Mouse (Mus musculus) left cerebral cortex, adult 18-20 months (tissue): ENCODE results near the gene Garnl3. TPM values are rescaled to one million over a fixed set of nuclear protein-coding genes. Genes with fewer than 3 reads are reported as not detected.

Experiments
- DNase-seq, 2 experiments: peaks; one replicate each; pipeline ENCODE4 v3.0.0; 2021 to 2022; ENCODE audit warnings: low spot score in 2 of 2, mixed read lengths in 1 of 2
- long read RNA-seq, 2 experiments: library from polyadenylated mRNA; stranded (forward); transcript quantifications; one replicate each; pipeline ENCODE4 v2.0.0; 2021
- total RNA-seq, 2 experiments: library from RNA; stranded (reverse); gene quantifications; 2 replicates each; pipeline ENCODE4 v1.2.3; 2021

The Garnl3 gene
- total RNA-seq, result 100 to 1,000 TPM; 111 to 112 TPM
- long read RNA-seq, experiment 1, transcript Garnl3-201 (28 exons, 3,678 nt), result major isoform, 15 of 96 reads
- long read RNA-seq, experiment 1, transcript Garnl3-202 (29 exons, 3,578 nt), result minor isoform, 11 of 96 reads
- long read RNA-seq, experiment 1, partial matches to known transcripts, result 16 of 96 reads
- long read RNA-seq, experiment 1, other reads (novel, unspliced or antisense), result 54 of 96 reads
- long read RNA-seq, experiment 2, transcript Garnl3-201 (28 exons, 3,678 nt), result major isoform, 13 of 64 reads
- long read RNA-seq, experiment 2, transcript Garnl3-202 (29 exons, 3,578 nt), result minor isoform, 10 of 64 reads
- long read RNA-seq, experiment 2, partial matches to known transcripts, result 11 of 64 reads
- long read RNA-seq, experiment 2, other reads (novel, unspliced or antisense), result 30 of 64 reads

DNA sequence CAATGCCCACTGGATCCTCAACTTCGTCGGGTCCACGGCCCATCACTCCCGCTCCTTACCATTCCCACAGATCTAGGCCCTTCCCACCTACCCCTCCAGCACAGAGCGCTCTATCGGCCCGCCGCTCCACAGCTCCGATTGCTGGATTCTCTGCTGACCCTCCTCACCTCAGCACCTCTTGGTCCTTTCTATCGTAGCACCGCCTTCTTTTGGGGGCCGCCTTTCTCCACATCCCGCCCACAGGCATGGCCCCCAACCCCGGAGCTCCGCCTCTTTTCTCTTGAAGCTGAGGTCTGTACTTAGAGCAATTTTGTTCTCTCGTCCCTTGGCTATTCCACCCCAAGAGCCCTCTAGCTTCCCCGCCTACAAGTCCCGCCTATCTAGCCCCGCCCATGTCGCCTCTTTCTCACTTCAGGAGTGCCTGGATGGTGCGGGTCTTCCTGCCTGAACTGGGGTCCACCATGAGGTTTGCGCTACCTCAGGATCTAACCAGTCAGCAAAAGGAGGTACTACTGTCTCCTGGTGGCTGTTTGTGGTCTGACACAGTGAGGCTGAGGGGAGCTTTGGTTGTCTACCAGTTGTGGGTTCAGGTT, at the start of gene Garnl3:
Gene Garnl3 (minus strand): TSS at position 155 of the 593 bp plus-strand sequence.
- DNase-seq, result peak; percentile 45 to 49

DNA sequence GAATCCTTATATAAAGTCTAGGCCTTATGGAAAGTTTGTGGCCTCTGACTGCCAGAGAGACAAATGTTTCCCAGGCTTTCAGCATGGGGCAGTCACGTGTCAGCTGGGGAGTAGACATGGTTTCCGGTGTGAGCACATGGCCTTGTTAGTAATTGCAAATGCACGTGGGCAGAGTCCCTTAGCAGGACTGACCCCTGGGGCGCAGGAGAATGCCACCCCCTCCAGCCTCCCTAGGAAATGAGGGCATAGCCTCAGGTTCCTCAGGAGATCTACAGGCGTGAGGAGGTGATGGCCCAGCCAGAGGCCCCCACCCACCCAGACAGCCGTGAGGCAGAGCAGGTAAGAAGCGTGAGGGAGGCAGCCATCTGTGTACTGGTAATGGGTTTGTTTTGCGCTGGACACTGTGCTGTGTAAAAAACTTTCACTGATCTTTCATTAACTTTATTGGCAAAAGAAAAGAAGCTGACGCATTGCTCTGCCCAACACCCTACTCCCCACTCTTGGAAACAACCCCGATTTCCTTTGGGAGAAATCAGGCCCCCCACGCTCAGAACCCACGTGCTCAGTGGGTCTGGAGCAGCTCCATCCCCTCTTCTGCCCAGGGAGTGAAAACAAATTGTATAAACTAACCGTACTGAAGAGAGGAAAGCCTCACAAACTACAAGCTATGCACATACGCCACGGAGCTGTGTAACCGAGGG, 48.6 kb upstream of the Garnl3 start:
- peak; percentile 46 to 56 for DNase-seq

DNA sequence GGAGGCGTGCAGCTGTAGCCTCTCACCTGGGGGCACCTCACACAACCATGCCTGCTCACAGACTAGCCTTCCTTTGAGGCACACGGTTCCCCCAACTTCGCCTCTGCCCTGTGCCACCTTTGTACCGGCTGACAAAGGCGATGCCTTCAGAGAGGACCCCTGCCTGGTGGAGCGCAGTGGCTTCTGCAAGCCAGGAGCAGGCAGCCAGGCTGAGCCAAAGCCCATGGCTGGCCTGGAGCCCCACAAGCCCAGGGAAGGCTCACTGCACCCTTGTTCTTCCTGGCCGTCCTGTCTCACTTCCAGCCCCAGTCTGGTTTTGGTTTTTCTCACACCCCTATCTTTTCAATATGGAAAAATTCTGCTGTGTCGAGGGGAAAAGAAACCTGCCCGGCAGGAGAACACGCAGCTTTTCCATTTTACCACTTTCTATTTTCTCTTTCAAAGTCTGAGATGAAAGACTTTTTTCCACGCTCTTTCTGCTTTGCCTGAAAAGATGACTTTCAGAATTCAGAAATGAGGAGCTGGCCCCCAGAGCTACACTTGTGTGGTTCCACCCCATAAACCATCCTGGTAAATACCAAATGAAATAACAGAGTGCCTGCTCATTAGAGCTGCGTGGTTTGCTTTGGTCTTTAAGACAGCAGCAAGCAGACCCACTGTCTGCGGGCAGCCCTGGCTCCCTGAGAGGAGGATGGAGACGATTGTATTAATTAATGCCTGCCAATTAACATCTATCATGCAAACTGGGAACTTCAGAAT, 47.9 kb upstream of the Garnl3 start:
- DNase-seq, result no peak

DNA sequence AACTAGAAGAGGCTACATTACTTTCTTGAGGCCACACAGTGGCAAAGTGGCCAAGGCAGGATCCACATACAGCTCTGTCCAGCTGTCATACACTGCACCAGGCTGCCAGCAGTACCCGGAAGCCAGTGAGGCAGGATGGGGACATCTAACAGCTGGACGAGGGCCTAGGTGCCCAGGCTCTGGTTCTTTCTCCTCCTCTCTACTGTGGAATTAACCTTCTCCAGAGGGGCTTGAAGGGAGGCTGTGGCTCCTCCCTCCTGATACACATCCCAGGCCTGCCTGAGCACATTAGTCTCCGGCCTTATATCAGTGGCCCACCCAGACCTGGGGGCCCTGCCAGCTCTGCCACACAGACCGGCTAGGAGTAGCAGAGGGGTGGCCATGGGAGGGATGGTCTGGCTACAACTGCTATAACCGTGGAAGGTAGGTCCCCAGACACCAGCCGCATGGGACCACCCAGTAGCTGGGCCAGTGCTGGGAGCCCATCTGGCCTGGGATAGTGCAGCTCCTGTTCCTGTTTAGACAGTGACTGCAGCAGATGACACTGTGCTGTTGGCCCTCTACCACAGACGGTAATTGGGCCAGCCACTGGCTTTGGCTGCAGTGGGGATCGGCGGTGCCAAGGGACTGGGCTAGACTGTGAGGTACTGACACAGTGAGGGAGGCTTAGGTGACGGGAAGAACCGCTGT, 46.9 kb upstream of the Garnl3 start:
- DNase-seq, result no peak

DNA sequence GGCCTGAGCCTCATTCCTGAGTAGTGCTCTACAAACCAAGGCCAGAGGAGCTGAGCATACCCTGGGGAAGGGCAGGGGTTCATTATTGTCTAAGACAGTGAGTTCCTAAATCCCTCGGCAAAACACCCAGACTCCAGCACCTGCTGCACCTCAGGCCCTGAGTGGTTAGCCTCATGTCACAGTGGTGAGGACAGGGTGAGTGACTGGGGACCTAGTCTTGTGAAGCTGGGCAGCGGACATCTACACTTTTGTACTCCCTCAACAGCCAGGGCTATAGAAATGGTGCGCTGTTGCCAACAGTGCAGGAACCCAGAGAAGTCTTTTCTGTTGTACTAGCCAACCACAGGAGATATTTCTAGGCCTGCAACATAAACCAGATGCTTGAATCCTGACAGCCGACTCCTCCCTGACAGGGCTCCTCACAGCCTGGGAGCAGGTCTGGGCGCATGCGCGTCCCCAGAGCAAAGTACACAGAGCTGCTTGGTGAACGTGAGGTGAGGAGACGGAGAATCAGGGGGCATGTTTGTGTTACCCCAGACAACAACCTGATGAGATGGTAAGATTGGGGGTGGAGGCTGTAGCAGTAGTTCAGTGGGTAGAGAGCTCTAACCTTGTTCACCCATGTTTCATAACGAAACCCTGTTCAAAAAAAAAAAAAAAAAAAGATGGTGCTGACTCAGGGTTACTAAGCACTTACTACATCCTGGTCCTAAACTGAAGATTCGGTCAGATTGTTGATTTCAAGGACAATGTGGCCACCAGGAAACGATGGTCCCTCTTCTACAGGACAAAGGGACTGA, 46.2 kb upstream of the Garnl3 start:
- no peak for DNase-seq

DNA sequence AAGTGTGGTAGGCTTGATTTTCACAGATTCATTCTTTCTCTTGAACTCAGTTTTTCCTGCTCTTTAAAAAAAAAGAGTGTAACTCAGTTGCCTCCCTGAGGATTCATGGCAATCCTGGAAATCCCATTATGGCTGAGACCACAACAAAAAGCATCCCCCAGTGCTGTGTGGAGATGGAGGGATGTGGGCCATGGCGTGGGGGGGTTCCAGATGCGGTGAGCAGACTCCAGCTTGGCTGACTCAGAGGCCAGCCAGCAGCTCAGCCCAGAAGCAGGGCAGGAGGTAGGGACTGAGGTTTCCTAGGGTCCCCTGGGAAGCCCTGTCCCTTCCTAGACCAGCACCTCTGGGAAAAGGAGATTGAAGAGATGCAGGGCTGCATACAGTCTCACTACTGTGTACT, 45.5 kb upstream of the Garnl3 start:
- no peak for DNase-seq

DNA sequence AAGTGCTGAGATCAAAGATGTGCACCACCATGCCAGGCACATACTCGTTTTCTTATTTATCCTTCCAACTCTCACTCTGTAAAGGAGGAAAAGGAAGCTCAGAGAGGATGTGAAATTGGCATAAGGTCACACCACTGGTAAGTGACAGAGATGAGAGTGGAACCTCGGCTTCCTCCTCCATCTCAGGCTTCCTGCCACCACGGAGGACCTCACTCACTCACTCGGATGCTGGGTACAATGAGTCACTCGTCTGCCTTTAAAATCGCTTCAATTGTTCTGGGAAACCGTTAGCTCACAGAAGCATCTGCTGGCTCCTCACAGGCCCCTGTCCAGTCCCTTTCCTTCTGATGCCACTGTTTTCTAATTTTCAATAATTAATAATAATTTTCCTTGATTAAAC, 45.1 kb upstream of the Garnl3 start:
- DNase-seq, result no peak

DNA sequence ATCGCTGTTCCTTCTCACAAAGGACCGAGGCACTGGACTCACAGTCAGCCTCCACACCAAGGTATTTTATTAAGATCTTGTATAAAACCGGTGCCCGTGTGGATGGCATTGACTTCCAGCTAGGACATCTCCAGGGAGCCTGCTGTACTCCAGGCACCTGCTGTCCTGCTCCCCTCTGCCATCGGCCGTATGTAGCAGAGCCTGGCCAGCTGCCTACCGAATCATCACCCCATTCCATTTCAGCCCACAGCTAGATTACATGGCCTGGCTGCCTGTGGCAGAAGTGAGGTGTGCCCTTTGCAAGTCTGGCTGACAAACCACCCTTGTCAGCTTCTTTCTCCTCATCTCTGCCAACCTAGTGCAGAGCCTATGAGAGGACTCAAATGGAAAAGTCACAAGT, 42.2 kb upstream of the Garnl3 start:
- no peak for DNase-seq

DNA sequence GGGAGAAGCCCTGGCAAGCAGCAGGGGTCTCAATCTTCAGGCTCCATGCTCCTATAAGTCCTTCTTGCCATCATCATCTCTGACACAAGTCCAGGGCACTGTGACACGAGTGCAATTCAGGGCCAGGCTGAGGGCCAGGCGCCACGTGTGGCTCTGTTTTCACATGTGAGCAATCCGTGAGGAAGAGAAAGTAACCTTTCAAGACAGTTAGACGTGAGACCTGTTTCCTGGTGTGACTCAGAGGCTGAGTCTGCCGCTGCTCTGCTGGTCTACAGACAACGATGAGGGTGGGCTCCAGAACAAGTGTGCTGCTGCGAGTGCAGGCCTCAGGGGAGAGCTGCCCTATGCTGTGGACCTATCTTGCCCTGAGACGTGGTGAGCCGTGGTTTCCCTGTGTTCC, 41.7 kb upstream of the Garnl3 start:
- no peak for DNase-seq

DNA sequence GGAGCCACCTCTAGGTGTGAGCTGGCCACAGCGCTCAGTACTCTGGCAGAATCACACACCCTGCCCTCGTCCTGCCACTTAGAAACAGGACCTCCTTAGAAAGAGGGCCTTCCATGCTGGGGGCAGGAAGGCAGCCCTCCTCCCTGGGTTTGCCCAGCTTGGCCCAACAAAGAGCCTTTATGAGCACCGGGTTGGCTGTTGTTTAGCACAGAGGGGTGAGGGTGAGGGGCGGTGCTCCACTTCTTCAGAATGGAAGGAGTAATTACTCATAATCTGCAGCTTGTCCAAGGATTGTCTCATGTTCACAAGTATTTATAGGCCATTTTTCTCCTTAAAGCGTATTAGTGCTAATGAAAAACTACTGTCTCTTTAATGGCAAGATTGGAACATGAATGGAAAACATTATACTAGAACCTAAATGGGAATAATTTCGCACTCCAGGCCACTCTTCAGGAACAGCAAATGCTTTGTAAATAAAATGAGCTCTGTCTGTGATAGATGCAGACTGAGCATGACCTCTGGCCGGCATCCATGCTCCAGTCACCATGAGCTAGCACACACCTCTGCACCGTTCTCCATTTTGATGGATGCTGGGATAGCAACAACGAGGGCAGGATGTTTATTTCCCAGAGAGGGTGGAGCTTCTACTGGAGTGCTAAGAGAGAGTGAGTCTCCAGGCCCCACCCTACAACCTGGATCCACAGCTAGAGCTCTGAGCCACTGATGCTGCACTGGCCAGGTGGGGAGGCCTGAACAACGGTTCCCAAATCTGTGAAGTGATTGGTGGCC, 39.5 kb upstream of the Garnl3 start:
- DNase-seq, result no peak

DNA sequence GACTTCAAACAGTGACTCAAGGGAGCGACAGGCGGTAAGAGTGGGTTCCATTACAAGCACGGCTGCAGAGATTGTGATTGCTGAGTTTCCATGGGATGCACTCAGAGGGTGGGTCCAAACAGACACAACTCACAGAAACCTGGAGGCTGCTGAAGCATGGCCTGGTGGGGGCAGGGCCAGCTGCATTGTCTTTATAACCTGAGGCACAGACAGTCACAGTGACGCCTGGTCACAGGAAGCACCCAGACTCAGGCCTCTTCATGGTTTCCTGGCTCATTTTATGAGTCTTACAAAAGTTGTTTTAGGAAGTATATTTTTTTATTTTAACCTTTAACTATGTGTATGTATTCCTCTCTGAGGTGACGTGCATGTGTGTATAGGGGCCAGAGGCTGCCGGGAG, 38.0 kb upstream of the Garnl3 start:
- no peak for DNase-seq

DNA sequence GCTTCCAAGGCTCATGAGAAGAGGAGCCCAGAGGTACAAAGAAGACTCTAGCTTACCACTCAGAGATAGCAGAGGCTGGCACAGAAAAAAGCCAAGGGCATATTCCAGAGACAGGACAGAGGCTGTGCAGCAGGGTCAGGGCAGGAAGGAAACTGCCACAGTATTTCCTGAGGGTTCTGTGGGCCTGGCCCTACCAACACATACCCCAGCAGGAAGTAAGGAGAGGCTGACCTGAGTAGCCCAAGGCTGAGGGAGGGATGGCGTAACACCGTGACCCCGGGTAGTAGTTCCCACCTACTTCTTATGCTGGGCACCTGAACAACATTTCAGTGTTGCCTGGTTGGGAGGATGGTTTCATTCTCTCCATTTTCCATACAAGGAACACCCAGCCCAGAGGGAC, 35.6 kb upstream of the Garnl3 start:
- no peak for DNase-seq

DNA sequence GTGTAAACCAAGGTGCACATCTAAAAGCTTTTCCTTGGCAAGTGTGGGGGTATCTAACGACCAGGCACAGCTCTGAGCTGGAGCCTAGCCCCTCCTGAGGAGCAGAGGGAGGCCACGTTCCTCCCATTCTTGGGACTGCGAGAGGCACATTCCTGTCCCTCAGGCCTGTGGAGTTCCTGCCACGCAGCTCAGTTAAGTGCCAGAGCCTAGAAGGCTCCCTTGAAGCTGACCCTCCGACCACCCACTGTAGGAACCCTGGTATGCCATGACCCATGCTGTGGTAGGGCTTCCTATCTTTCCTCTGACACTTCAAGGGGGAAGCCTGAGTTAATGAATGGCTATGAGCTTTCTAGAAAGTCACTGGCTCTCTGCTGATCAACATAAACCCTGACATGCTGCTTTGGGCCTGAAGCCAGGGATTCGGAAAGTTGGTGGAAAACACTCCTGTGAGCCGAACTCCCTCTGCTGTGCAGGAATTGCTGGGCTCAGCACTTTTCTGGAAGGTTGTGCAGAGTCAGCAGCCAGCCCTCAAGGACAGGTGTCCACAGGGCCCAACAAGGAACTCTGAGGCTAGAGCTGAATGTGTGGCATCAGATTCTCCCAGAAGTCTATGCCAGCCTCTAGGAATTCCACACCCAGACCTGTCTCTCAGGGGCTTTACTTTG, 34.4 kb upstream of the Garnl3 start:
- no peak for DNase-seq

DNA sequence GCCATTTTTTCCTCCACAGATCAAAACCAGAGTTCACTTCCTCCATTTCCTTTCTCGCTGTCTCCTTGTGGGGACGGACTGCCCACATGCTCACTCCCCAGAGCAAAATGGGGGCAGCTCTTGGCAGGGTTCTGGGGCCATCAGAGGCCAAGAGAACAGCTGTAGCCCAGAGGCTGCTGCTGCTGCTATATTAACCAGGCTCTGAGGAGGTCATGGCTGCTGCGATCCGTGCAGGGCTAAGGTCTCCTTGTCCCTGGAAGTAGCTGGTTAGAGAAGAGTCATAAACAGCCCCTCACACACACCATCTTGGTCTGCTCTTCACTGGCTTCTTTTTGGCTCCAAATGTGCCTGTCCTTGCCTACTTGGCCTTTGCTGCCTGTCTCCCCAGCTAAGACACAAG, 33.8 kb upstream of the Garnl3 start:
- no peak for DNase-seq

DNA sequence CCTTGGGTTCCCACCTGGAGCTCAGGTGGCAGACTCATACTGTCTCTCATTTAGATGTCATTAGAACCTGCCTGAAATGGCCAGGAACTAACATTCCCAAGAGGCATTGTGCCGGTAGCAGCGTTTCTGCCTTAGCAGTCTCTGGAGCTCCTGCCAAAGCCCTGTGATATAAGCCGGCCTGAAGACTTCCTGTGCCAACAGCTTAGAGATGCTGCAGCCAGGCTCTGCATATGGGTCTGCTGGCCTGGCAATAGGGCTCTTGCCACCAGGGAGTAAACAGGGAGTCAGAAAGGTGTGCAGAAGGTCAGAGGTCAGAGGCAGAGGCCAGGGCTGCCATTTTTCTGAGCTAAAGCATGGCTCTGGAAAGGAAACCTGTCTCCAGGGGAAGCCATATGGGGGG, 33.2 kb upstream of the Garnl3 start:
- DNase-seq, result no peak

DNA sequence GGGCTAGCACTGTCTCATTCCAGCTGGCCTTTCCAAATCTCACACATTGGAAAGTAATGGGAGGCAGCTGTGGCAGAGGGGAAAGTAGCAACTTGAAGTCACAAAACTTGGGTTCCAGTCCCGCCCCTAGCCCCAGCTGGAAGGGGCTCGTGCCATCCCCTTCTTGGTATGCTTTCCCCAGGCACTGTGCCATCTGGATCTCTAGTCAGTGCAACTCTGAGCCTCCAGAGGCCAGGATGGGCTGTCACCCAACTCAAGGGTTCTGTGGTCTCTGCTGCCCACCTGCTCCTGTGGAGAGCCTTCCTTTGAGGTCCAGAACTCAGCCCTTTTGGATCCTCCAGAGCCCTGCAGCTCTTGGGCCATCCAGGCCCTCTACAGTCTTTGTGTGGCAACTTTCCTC, 30.7 kb upstream of the Garnl3 start:
- no peak for DNase-seq

DNA sequence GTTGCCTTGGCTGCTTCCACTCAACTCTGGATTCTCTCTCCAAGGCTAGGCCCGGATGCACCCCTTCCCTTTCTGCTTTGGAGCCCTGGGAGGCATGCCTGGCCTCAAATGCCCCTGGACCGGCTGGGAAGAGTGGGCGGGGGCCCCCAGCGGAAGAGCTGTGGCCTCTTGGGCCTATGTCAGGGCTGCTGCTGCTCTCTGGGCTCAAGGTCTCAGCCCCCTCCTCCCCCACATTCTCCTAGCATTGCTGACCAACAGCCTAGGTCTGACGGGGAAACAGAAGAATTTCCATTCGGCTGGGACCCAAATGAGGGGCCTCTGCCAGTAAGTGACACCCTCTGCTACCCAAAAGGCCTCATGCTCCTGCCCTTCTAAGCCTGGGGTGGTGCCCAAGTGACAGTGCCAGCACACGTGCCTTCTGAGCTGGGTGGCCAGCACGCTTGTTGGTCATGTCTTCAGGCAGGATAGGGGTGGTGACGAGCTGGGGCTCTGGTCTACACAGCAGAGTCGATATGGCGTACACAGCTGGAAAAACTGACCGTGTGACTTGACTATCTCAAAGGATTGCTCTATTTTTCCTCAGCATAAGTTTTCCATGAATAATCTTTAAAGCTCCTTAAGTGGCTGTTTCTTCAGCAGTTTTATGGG, 29.0 kb upstream of the Garnl3 start:
- no peak for DNase-seq

DNA sequence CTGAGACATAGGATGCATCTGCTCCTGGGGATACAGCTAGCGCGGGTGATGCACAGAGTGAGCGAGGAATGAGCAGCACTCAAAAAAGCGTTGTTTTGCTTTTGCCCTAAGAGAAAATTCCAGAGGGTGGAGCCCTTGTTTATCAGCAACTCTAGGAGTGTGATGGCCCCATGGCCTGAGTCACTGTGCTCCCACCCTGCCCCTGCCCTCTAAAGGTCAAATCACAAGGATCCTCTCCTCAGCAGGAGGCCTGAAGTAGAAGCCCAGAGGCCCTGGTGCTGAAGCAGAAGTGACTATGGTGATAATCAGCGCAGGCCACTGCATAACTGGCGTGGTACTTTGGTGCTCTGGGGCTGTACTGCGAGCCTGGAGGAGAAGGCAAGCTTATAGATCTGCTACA, 28.1 kb upstream of the Garnl3 start:
- DNase-seq, result no peak
